Mouse (Mus musculus): ENCODE measurements around the gene Flot1. TPM values are rescaled to one million over a fixed set of nuclear protein-coding genes. Genes with fewer than 3 reads are reported as not detected.

Gene Flot1
- polyA plus RNA-seq, 1 experiment = 14.1 TPM

- no peak overlapping the region for H3K4me3 ChIP-seq (ENCODE audit: control insufficient read depth, low read depth, low read length)
- no peaks in the 10 kb centered on the region for H3K27me3 ChIP-seq (ENCODE audit: control insufficient read depth, insufficient read depth, low read length)
- H3K36me3 ChIP-seq (ENCODE audit: control insufficient read depth, insufficient read depth, low read length) = no peaks in the 10 kb centered on the region
- no peak for TF ChIP-seq CTCF (IDR thresholded peaks at IDR 0.05; ENCODE audit: control insufficient read depth, insufficient read depth, insufficient replicate concordance, low read depth, low read length)
- no peaks in the 10 kb centered on the region for H3K4me1 ChIP-seq (ENCODE audit: control insufficient read depth, insufficient read depth, low read length)
- H3K27ac ChIP-seq (ENCODE audit: control insufficient read depth, insufficient read depth, low read depth, low read length) = no peak overlapping the region
Observed at GRCm38 (mm10) chr17:35795656-35796055, 27.4 kb upstream of the Flot1 start.

GRCm38 (mm10) chr17:35796835-35797234 lies 26.2 kb upstream of the Flot1 start:
- Histone ChIP-seq H3K36me3 (ENCODE audit: control insufficient read depth, insufficient read depth, low read length) (no peaks in the 10 kb centered on the region), H3K27ac (ENCODE audit: control insufficient read depth, insufficient read depth, low read depth, low read length) (no peak overlapping the region), H3K4me3 (ENCODE audit: control insufficient read depth, low read depth, low read length) (no peak overlapping the region), H3K27me3 (ENCODE audit: control insufficient read depth, insufficient read depth, low read length) (no peaks in the 10 kb centered on the region), H3K4me1 (ENCODE audit: control insufficient read depth, insufficient read depth, low read length) (no peaks in the 10 kb centered on the region)
- TF ChIP-seq POLR2A (IDR thresholded peaks at IDR 0.05; ENCODE audit: control insufficient read depth, low read depth, low read length) = no peak
- TF ChIP-seq CTCF (IDR thresholded peaks at IDR 0.05; ENCODE audit: control insufficient read depth, insufficient read depth, insufficient replicate concordance, low read depth, low read length) = no peak

- H3K36me3 ChIP-seq (ENCODE audit: control insufficient read depth, insufficient read depth, low read length) = no peaks in the 10 kb centered on the region
- H3K27ac ChIP-seq (ENCODE audit: control insufficient read depth, insufficient read depth, low read depth, low read length) = no peak overlapping the region
Observed at GRCm38 (mm10) chr17:35800905-35801304, 22.1 kb upstream of the Flot1 start.

GRCm38 (mm10) chr17:35803020-35803419 lies 20.0 kb upstream of the Flot1 start:
- TF ChIP-seq CTCF (IDR thresholded peaks at IDR 0.05; ENCODE audit: control insufficient read depth, insufficient read depth, insufficient replicate concordance, low read depth, low read length) = no peak
- no peak for TF ChIP-seq POLR2A (IDR thresholded peaks at IDR 0.05; ENCODE audit: control insufficient read depth, low read depth, low read length)
- H3K4me1 ChIP-seq (ENCODE audit: control insufficient read depth, insufficient read depth, low read length) = peaks cover 2% of the 10 kb centered on the region; the same call in 1 of the 2 replicates
- H3K27me3 ChIP-seq (ENCODE audit: control insufficient read depth, insufficient read depth, low read length) = no peaks in the 10 kb centered on the region
- H3K36me3 ChIP-seq (ENCODE audit: control insufficient read depth, insufficient read depth, low read length) = no peaks in the 10 kb centered on the region
- no peak overlapping the region for H3K27ac ChIP-seq (ENCODE audit: control insufficient read depth, insufficient read depth, low read depth, low read length)
- no peak overlapping the region for H3K4me3 ChIP-seq (ENCODE audit: control insufficient read depth, low read depth, low read length)

More at GRCm38 (mm10) chr17:35800905-35801304, 22.1 kb upstream of the Flot1 start:
- H3K4me3 ChIP-seq (ENCODE audit: control insufficient read depth, low read depth, low read length) = no peak overlapping the region
- H3K4me1 ChIP-seq (ENCODE audit: control insufficient read depth, insufficient read depth, low read length) = 0 out of 2 replicates have a peak, but pooled peaks cover 2% of the 10 kb centered on the region
- TF ChIP-seq CTCF (IDR thresholded peaks at IDR 0.05; ENCODE audit: control insufficient read depth, insufficient read depth, insufficient replicate concordance, low read depth, low read length) (no peak), POLR2A (IDR thresholded peaks at IDR 0.05; ENCODE audit: control insufficient read depth, low read depth, low read length) (no peak)
- H3K27me3 ChIP-seq (ENCODE audit: control insufficient read depth, insufficient read depth, low read length) = no peaks in the 10 kb centered on the region

- Histone ChIP-seq H3K4me3 (ENCODE audit: control insufficient read depth, low read depth, low read length) (no peak overlapping the region), H3K27me3 (ENCODE audit: control insufficient read depth, insufficient read depth, low read length) (no peaks in the 10 kb centered on the region), H3K27ac (ENCODE audit: control insufficient read depth, insufficient read depth, low read depth, low read length) (no peak overlapping the region), H3K4me1 (ENCODE audit: control insufficient read depth, insufficient read depth, low read length) (peaks cover 2% of the 10 kb centered on the region; the same call in 1 of the 2 replicates), H3K36me3 (ENCODE audit: control insufficient read depth, insufficient read depth, low read length) (no peaks in the 10 kb centered on the region)
- TF ChIP-seq CTCF (IDR thresholded peaks at IDR 0.05; ENCODE audit: control insufficient read depth, insufficient read depth, insufficient replicate concordance, low read depth, low read length) (no peak), POLR2A (IDR thresholded peaks at IDR 0.05; ENCODE audit: control insufficient read depth, low read depth, low read length) (no peak)
Observed at GRCm38 (mm10) chr17:35803858-35804399, 19.1 kb upstream of the Flot1 start.

- peak overlapping the region; percentile 54; the same call in 1 of the 2 replicates for H3K27ac ChIP-seq (ENCODE audit: control insufficient read depth, insufficient read depth, low read depth, low read length)
- peaks cover 1% of the 10 kb centered on the region; the same call in 1 of the 2 replicates for H3K4me1 ChIP-seq (ENCODE audit: control insufficient read depth, insufficient read depth, low read length)
- TF ChIP-seq CTCF (IDR thresholded peaks at IDR 0.05; ENCODE audit: control insufficient read depth, insufficient read depth, insufficient replicate concordance, low read depth, low read length) = no peak
- no peak for TF ChIP-seq POLR2A (IDR thresholded peaks at IDR 0.05; ENCODE audit: control insufficient read depth, low read depth, low read length)
- no peaks in the 10 kb centered on the region for H3K27me3 ChIP-seq (ENCODE audit: control insufficient read depth, insufficient read depth, low read length)
- no peaks in the 10 kb centered on the region for H3K36me3 ChIP-seq (ENCODE audit: control insufficient read depth, insufficient read depth, low read length)
- no peak overlapping the region for H3K4me3 ChIP-seq (ENCODE audit: control insufficient read depth, low read depth, low read length)
Observed at GRCm38 (mm10) chr17:35808073-35808472, 15.0 kb upstream of the Flot1 start.

GRCm38 (mm10) chr17:35809395-35809794 lies 13.6 kb upstream of the Flot1 start:
- H3K4me1 ChIP-seq (ENCODE audit: control insufficient read depth, insufficient read depth, low read length) = no peaks in the 10 kb centered on the region; the same call in 1 of the 2 replicates
- TF ChIP-seq POLR2A (IDR thresholded peaks at IDR 0.05; ENCODE audit: control insufficient read depth, low read depth, low read length) (no peak), CTCF (IDR thresholded peaks at IDR 0.05; ENCODE audit: control insufficient read depth, insufficient read depth, insufficient replicate concordance, low read depth, low read length) (no peak)
- H3K27me3 ChIP-seq (ENCODE audit: control insufficient read depth, insufficient read depth, low read length) = no peaks in the 10 kb centered on the region
- H3K27ac ChIP-seq (ENCODE audit: control insufficient read depth, insufficient read depth, low read depth, low read length) = no peak overlapping the region
- H3K4me3 ChIP-seq (ENCODE audit: control insufficient read depth, low read depth, low read length) = no peak overlapping the region
- H3K36me3 ChIP-seq (ENCODE audit: control insufficient read depth, insufficient read depth, low read length) = no peaks in the 10 kb centered on the region

Measured in testis, adult 2 months (tissue).